Comparison of ENCODE assay signal across 23 mouse cellular contexts in genomic region chr4:59280876-59281275, GRCm38 (mm10).
DNase-seq lines count a peak whose midpoint lies in the region; ATAC-seq lines count a peak whose summit lies in the region.
"Had no signal": no experiment of that assay in that cellular context is flagged by ENCODE, and none has a peak within 500 bp of the region (broad histone marks: within the 10 kb centered on the region; RNA-seq: fewer than 3 reads in every experiment).

No protein-coding gene starts in this region.

- H3K27me3 ChIP-seq in hindbrain, embryonic 14.5 days (ENCODE audit: control insufficient read depth, insufficient read depth, low read length) = no peaks in the 10 kb centered on the region
- no peaks in the 10 kb centered on the region for H3K27me3 ChIP-seq in heart, embryonic 11.5 days (ENCODE audit: control insufficient read depth, insufficient read depth, low read length)
- H3K27me3 ChIP-seq: CH12.LX; heart, embryonic 12.5 days; midbrain, embryonic 12.5 days had no signal

- DNase-seq in heart, adult 11 months = peak; percentile 73
- no peak for DNase-seq in heart, adult 9 months (ENCODE audit: low spot score in 2 of 2)
- DNase-seq in CD4-positive, CD25-positive, alpha-beta regulatory T cell, adult 2 months (ENCODE audit: low read depth, low spot score) = peak; percentile 59
- DNase-seq in naive thymus-derived CD4-positive, alpha-beta T cell, adult 2 months (ENCODE audit: low read depth) = peak; percentile 72
- no peak for DNase-seq in hindbrain, embryonic 14.5 days (ENCODE audit: low spot score)
- DNase-seq: adrenal gland, postnatal 25 days; cerebellum, adult 9-10 months; forebrain, postnatal 0 days; heart, postnatal 10 days; kidney, adult 2 months; kidney, postnatal 10 days; lung, adult 18-20 months; lung, postnatal 10 days; thymus, postnatal 14 days had no signal

- H3K4me2 ChIP-seq in hindbrain, embryonic 14.5 days (replicated peaks) = no peak overlapping the region
- H3K4me2 ChIP-seq in heart, embryonic 11.5 days = no peak overlapping the region
- H3K4me2 ChIP-seq: heart, embryonic 12.5 days; midbrain, embryonic 12.5 days had no signal

- WGBS in hindbrain, embryonic 14.5 days = 87% methylated on average over 5 of the region's 5 CpGs
- WGBS in heart, embryonic 11.5 days (ENCODE audit: insufficient replicate concordance) = 32% methylated on average over 5 of the region's 5 CpGs

- H3K4me1 ChIP-seq in hindbrain, embryonic 14.5 days (replicated peaks; ENCODE audit: control insufficient read depth, insufficient read depth, low read length) = no peaks in the 10 kb centered on the region
- H3K4me1 ChIP-seq in heart, embryonic 11.5 days (ENCODE audit: control insufficient read depth, insufficient read depth, low read length) = peaks cover 14% of the 10 kb centered on the region

- no peak overlapping the region for H3K4me3 ChIP-seq in hindbrain, embryonic 14.5 days (replicated peaks; ENCODE audit: low read length)
- no peak overlapping the region for H3K4me3 ChIP-seq in heart, embryonic 11.5 days (ENCODE audit: low read depth, low read length)
- H3K4me3 ChIP-seq: embryonic facial prominence, embryonic 10.5 days; heart, embryonic 12.5 days; hindbrain, embryonic 10.5 days; left cerebral cortex, adult 2 months; midbrain, embryonic 12.5 days had no signal

- no peaks in the 10 kb centered on the region for H3K9me3 ChIP-seq in hindbrain, embryonic 14.5 days (ENCODE audit: control insufficient read depth, low read length)
- no peaks in the 10 kb centered on the region for H3K9me3 ChIP-seq in heart, embryonic 11.5 days (replicated peaks; ENCODE audit: control insufficient read depth, low read length)
- H3K9me3 ChIP-seq: embryonic facial prominence, embryonic 10.5 days; heart, embryonic 12.5 days; hindbrain, embryonic 10.5 days; midbrain, embryonic 12.5 days had no signal

- peak; percentile 37 for ATAC-seq in activated CD4-positive, CD25-positive, alpha-beta regulatory T cell, adult 4 months
- ATAC-seq in hindbrain, embryonic 14.5 days (ENCODE audit: low FRiP score) = no peak
- ATAC-seq in heart, embryonic 11.5 days (replicated peaks; ENCODE audit: insufficient number of reproducible peaks, low FRiP score, low TSS enrichment) = no peak
- ATAC-seq: forebrain, postnatal 0 days; inflammation-experienced regulatory T-cells, adult 6 months had no signal

- no peaks in the 10 kb centered on the region for H3K36me3 ChIP-seq in hindbrain, embryonic 14.5 days (replicated peaks; ENCODE audit: control insufficient read depth, insufficient read depth)
- H3K36me3 ChIP-seq in heart, embryonic 11.5 days (ENCODE audit: control insufficient read depth, insufficient read depth, low read length) = no peaks in the 10 kb centered on the region
- H3K36me3 ChIP-seq: embryonic facial prominence, embryonic 10.5 days; heart, embryonic 12.5 days; hindbrain, embryonic 10.5 days; midbrain, embryonic 12.5 days had no signal

- H3K9ac ChIP-seq in hindbrain, embryonic 14.5 days = no peak overlapping the region
- H3K9ac ChIP-seq in heart, embryonic 11.5 days (ENCODE audit: low read depth, low read length) = no peak overlapping the region
- H3K9ac ChIP-seq: forebrain, postnatal 0 days; heart, embryonic 12.5 days; midbrain, embryonic 12.5 days had no signal

- H3K27ac ChIP-seq in hindbrain, embryonic 14.5 days = no peak overlapping the region
- H3K27ac ChIP-seq in heart, embryonic 11.5 days (ENCODE audit: low read depth, low read length) = no peak overlapping the region
- H3K27ac ChIP-seq: embryonic facial prominence, embryonic 10.5 days; hindbrain, embryonic 10.5 days; left cerebral cortex, adult 2 months; midbrain, embryonic 12.5 days had no signal

Comparison
In these comparisons a context has a peak if more than half of its experiments do, and no peak if none do; other contexts are left out.
1. DNase-seq: peak in heart, adult 11 months (single experiment), CD4-positive, CD25-positive, alpha-beta regulatory T cell, adult 2 months (single experiment) and naive thymus-derived CD4-positive, alpha-beta T cell, adult 2 months (single experiment); none in heart, adult 9 months (0 of 2) and hindbrain, embryonic 14.5 days (single experiment).